Mouse (Mus musculus): ENCODE measurements around the gene Plekhg3. TPM values are rescaled to one million over a fixed set of nuclear protein-coding genes. Genes with fewer than 3 reads are reported as not detected.

The Plekhg3 gene
- polyA plus RNA-seq, 1 experiment from 2014 or later: 4.3 TPM

GRCm38 (mm10) chr12:76562196-76562595 is 31.5 kb downstream of the Plekhg3 start:
- Histone ChIP-seq H3K4me2 (ENCODE audit: low read depth, severe bottlenecking) (no peak overlapping the region), H3K9me3 (ENCODE audit: control insufficient read depth, low read length) (no peaks in the 10 kb centered on the region), H3K4me1 (ENCODE audit: control insufficient read depth, insufficient read depth, low read length) (no peaks in the 10 kb centered on the region), H3K27ac (replicated peaks; ENCODE audit: low read depth, low read length) (no peak overlapping the region), H3K4me3 (ENCODE audit: low read depth, low read length) (no peak overlapping the region), H3K36me3 (ENCODE audit: control insufficient read depth, insufficient read depth, low read length) (peaks cover 13% of the 10 kb centered on the region; the same call in 1 of the 2 replicates), H3K27me3 (ENCODE audit: control insufficient read depth, insufficient read depth, low read length) (no peaks in the 10 kb centered on the region), H3K9ac (ENCODE audit: low read length) (no peak overlapping the region)
- 88% methylated on average over 4 of the region's 4 CpGs for WGBS
- no peak for ATAC-seq (ENCODE audit: insufficient number of reproducible peaks, low FRiP score, low TSS enrichment, low read depth)
- no peak for DNase-seq (ENCODE audit: low spot score)

DNA sequence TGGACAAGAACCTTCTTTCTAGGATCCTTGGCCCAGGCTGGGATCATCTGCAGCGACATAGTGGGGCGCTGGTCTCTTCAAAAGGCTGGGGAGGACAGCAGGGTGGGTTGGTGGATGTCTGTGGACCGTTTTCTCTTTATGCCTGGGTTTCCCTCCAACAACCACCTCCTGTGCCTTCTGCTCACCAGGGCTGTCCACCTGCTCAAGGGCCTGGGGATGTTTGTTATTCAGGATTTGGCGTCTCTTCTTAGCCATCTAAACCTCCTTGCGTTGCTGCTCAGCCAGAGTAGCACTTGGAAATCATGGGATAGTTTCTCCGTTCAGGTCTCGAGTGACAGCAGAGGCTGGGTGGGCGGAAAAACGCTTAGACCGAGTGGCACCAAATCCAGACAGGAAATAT is 35.6 kb downstream of the Plekhg3 start:
- no peaks in the 10 kb centered on the region for H3K27me3 ChIP-seq (ENCODE audit: control insufficient read depth, insufficient read depth, low read length)
- H3K27ac ChIP-seq (replicated peaks; ENCODE audit: low read depth, low read length): no peak overlapping the region
- no peak overlapping the region for H3K4me3 ChIP-seq (ENCODE audit: low read depth, low read length)
- peaks cover 2% of the 10 kb centered on the region; the same call in 1 of the 2 replicates for H3K4me1 ChIP-seq (ENCODE audit: control insufficient read depth, insufficient read depth, low read length)
- H3K36me3 ChIP-seq (ENCODE audit: control insufficient read depth, insufficient read depth, low read length): peaks cover 13% of the 10 kb centered on the region; the same call in 1 of the 2 replicates
- no peak overlapping the region for H3K9ac ChIP-seq (ENCODE audit: low read length)
- DNase-seq (ENCODE audit: low spot score) (no peak), ATAC-seq (ENCODE audit: insufficient number of reproducible peaks, low FRiP score, low TSS enrichment, low read depth) (no peak)
- WGBS: 93% methylated on average over 10 of the region's 10 CpGs
- H3K9me3 ChIP-seq (ENCODE audit: control insufficient read depth, low read length): no peaks in the 10 kb centered on the region
- no peak overlapping the region for H3K4me2 ChIP-seq (ENCODE audit: low read depth, severe bottlenecking)

GRCm38 (mm10) chr12:76570221-76570940 is 39.7 kb downstream of the Plekhg3 start:
- peaks cover 9% of the 10 kb centered on the region; the same call in 1 of the 2 replicates for H3K36me3 ChIP-seq (ENCODE audit: control insufficient read depth, insufficient read depth, low read length)
- ATAC-seq (ENCODE audit: insufficient number of reproducible peaks, low FRiP score, low TSS enrichment, low read depth) (no peak), DNase-seq (ENCODE audit: low spot score) (no peak)
- 67% methylated on average over 9 of the region's 9 CpGs for WGBS
- no peak overlapping the region for H3K27ac ChIP-seq (replicated peaks; ENCODE audit: low read depth, low read length)
- no peak overlapping the region for H3K4me3 ChIP-seq (ENCODE audit: low read depth, low read length)
- no peaks in the 10 kb centered on the region for H3K9me3 ChIP-seq (ENCODE audit: control insufficient read depth, low read length)
- H3K4me1 ChIP-seq (ENCODE audit: control insufficient read depth, insufficient read depth, low read length): peaks cover 2% of the 10 kb centered on the region; the same call in 1 of the 2 replicates
- no peak overlapping the region for H3K4me2 ChIP-seq (ENCODE audit: low read depth, severe bottlenecking)
- H3K9ac ChIP-seq (ENCODE audit: low read length): no peak overlapping the region
- no peaks in the 10 kb centered on the region for H3K27me3 ChIP-seq (ENCODE audit: control insufficient read depth, insufficient read depth, low read length)

DNA sequence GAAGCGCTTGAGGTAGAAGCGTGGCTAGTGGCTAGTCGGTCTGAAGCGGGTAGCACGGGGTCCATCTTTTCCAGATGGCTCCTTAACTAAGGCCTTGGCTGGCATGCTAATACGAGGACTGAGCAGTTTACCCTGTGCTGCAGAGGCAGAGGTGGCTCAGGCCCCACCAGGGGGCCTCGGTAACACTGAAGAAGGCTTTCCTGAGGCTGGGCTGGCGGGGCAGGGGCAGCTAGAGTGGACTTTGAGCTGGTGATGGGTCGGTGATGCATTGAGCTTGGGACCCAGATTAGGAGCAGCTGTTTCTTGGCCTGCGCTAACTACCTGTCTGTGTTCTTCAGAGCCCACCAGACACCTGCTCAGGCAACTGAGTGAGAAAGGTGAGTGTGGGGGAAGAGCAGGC is 40.6 kb downstream of the Plekhg3 start:
- no peaks in the 10 kb centered on the region for H3K27me3 ChIP-seq (ENCODE audit: control insufficient read depth, insufficient read depth, low read length)
- no peak overlapping the region for H3K4me3 ChIP-seq (ENCODE audit: low read depth, low read length)
- H3K9me3 ChIP-seq (ENCODE audit: control insufficient read depth, low read length): no peaks in the 10 kb centered on the region
- H3K4me2 ChIP-seq (ENCODE audit: low read depth, severe bottlenecking): no peak overlapping the region
- DNase-seq (ENCODE audit: low spot score) (no peak), ATAC-seq (ENCODE audit: insufficient number of reproducible peaks, low FRiP score, low TSS enrichment, low read depth) (no peak)
- no peak overlapping the region for H3K9ac ChIP-seq (ENCODE audit: low read length)
- H3K36me3 ChIP-seq (ENCODE audit: control insufficient read depth, insufficient read depth, low read length): peaks cover 10% of the 10 kb centered on the region; the same call in 1 of the 2 replicates
- peaks cover 2% of the 10 kb centered on the region; the same call in 1 of the 2 replicates for H3K4me1 ChIP-seq (ENCODE audit: control insufficient read depth, insufficient read depth, low read length)
- WGBS: 80% methylated on average over 10 of the region's 10 CpGs
- no peak overlapping the region for H3K27ac ChIP-seq (replicated peaks; ENCODE audit: low read depth, low read length)

- no peaks in the 10 kb centered on the region for H3K9me3 ChIP-seq (ENCODE audit: control insufficient read depth, low read length)
- H3K36me3 ChIP-seq (ENCODE audit: control insufficient read depth, insufficient read depth, low read length): peaks cover 6% of the 10 kb centered on the region; the same call in 1 of the 2 replicates
- no peak overlapping the region for H3K4me3 ChIP-seq (ENCODE audit: low read depth, low read length)
- peaks cover 2% of the 10 kb centered on the region; the same call in 1 of the 2 replicates for H3K4me1 ChIP-seq (ENCODE audit: control insufficient read depth, insufficient read depth, low read length)
- no peak for DNase-seq (ENCODE audit: low spot score)
- no peak overlapping the region for H3K9ac ChIP-seq (ENCODE audit: low read length)
- no peak overlapping the region for H3K27ac ChIP-seq (replicated peaks; ENCODE audit: low read depth, low read length)
- H3K27me3 ChIP-seq (ENCODE audit: control insufficient read depth, insufficient read depth, low read length): no peaks in the 10 kb centered on the region
- no peak for ATAC-seq (ENCODE audit: insufficient number of reproducible peaks, low FRiP score, low TSS enrichment, low read depth)
- H3K4me2 ChIP-seq (ENCODE audit: low read depth, severe bottlenecking): no peak overlapping the region
- 88% methylated on average over 27 of the region's 27 CpGs for WGBS
Measured at GRCm38 (mm10) chr12:76572261-76573251, 41.9 kb downstream of the Plekhg3 start.

DNA sequence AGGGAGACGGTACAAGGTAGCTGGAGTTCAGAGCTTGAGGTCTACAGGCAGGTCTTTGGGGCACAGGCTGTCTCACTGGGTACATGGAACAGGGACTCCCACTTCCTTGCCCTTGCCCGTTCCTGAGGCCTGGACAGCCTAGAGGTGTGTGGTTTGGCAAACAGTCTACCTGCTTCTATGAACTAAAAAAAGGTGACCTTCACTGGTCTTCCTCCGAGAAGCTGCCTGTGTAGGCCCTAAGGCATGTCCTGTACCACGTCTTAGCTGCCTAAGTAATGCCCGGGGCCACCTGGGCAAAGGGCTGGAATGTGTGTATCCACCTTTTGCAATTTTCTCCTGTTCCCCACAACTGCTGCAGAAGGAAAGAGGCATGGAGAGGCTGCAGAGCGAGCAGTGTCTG is 42.7 kb downstream of the Plekhg3 start:
- no peak overlapping the region for H3K4me3 ChIP-seq (ENCODE audit: low read depth, low read length)
- H3K36me3 ChIP-seq (ENCODE audit: control insufficient read depth, insufficient read depth, low read length): peaks cover 6% of the 10 kb centered on the region; the same call in 1 of the 2 replicates
- 94% methylated on average over 6 of the region's 6 CpGs for WGBS
- DNase-seq (ENCODE audit: low spot score) (no peak), ATAC-seq (ENCODE audit: insufficient number of reproducible peaks, low FRiP score, low TSS enrichment, low read depth) (no peak)
- no peak overlapping the region for H3K4me2 ChIP-seq (ENCODE audit: low read depth, severe bottlenecking)
- peaks cover 2% of the 10 kb centered on the region; the same call in 1 of the 2 replicates for H3K4me1 ChIP-seq (ENCODE audit: control insufficient read depth, insufficient read depth, low read length)
- no peaks in the 10 kb centered on the region for H3K27me3 ChIP-seq (ENCODE audit: control insufficient read depth, insufficient read depth, low read length)
- H3K9me3 ChIP-seq (ENCODE audit: control insufficient read depth, low read length): no peaks in the 10 kb centered on the region
- H3K27ac ChIP-seq (replicated peaks; ENCODE audit: low read depth, low read length): no peak overlapping the region
- no peak overlapping the region for H3K9ac ChIP-seq (ENCODE audit: low read length)

GRCm38 (mm10) chr12:76574815-76575214 is 44.1 kb downstream of the Plekhg3 start:
- Histone ChIP-seq H3K36me3 (ENCODE audit: control insufficient read depth, insufficient read depth, low read length) (peaks cover 8% of the 10 kb centered on the region; the same call in 1 of the 2 replicates), H3K4me3 (ENCODE audit: low read depth, low read length) (no peak overlapping the region), H3K4me1 (ENCODE audit: control insufficient read depth, insufficient read depth, low read length) (peaks cover 2% of the 10 kb centered on the region; the same call in 1 of the 2 replicates), H3K27ac (replicated peaks; ENCODE audit: low read depth, low read length) (no peak overlapping the region), H3K27me3 (ENCODE audit: control insufficient read depth, insufficient read depth, low read length) (no peaks in the 10 kb centered on the region), H3K9ac (ENCODE audit: low read length) (no peak overlapping the region), H3K4me2 (ENCODE audit: low read depth, severe bottlenecking) (no peak overlapping the region), H3K9me3 (ENCODE audit: control insufficient read depth, low read length) (no peaks in the 10 kb centered on the region)
- ATAC-seq (ENCODE audit: insufficient number of reproducible peaks, low FRiP score, low TSS enrichment, low read depth) (no peak), DNase-seq (ENCODE audit: low spot score) (no peak)
- WGBS: 89% methylated on average over 6 of the region's 6 CpGs

GRCm38 (mm10) chr12:76576061-76576460 is 45.4 kb downstream of the Plekhg3 start:
- 89% methylated on average over 9 of the region's 9 CpGs for WGBS
- Histone ChIP-seq H3K27me3 (ENCODE audit: control insufficient read depth, insufficient read depth, low read length) (no peaks in the 10 kb centered on the region), H3K4me1 (ENCODE audit: control insufficient read depth, insufficient read depth, low read length) (no peaks in the 10 kb centered on the region), H3K4me3 (ENCODE audit: low read depth, low read length) (no peak overlapping the region), H3K9ac (ENCODE audit: low read length) (no peak overlapping the region), H3K9me3 (ENCODE audit: control insufficient read depth, low read length) (no peaks in the 10 kb centered on the region), H3K36me3 (ENCODE audit: control insufficient read depth, insufficient read depth, low read length) (peaks cover 8% of the 10 kb centered on the region; the same call in 1 of the 2 replicates), H3K4me2 (ENCODE audit: low read depth, severe bottlenecking) (no peak overlapping the region), H3K27ac (replicated peaks; ENCODE audit: low read depth, low read length) (no peak overlapping the region)
- ATAC-seq (ENCODE audit: insufficient number of reproducible peaks, low FRiP score, low TSS enrichment, low read depth) (no peak), DNase-seq (ENCODE audit: low spot score) (no peak)

All from limb, embryonic 11.5 days (tissue).